Mouse (Mus musculus): ENCODE measurements at regions not wholly inside any gene's neighbourhood (a gene's known extent, or its start where the extent isn't known, plus 50 kb on each side); places are given as distances from the start of the nearest gene placed in this dataset.

DNA sequence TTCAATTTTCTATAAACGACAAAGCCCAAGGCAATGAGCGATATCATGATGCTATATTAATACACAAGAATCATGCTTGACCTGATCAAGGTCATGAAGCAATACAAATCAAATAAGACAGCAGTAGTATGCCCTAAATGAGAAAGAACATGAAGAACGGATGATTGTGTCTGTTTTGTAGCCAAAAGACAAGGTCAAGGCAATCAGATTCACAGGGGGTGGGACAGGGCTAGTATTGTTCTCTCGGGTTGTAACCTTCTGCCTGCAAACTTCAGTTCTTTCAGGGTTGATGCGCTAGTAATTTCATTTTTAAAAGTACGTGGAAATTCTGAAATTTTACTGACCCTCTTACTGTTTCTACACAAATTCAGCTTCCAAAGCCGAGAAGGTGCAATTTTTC lies 206.7 kb downstream of the Arl4a start:
- DNase-seq (ENCODE audit: low read depth): no peak

DNA sequence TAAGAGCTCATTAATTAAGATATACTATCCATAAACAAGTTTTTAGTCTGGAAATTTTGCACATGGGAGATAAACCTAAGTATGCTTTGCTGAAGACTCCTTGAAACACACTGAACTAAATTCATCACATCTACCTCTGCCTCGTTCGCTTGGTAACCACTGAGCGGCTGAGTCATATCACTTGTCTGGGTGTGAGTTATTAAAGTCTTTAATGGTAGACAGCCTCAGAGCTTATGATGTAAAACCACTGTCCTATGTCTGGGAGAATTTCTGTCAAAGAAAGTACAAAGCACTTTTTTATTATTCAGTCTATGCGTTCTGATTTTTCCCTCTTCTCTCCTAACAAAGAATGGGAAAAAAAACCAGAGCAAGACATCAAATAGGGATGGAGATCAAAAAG lies 207.3 kb downstream of the Arl4a start:
- DNase-seq (ENCODE audit: low read depth): no peak

DNA sequence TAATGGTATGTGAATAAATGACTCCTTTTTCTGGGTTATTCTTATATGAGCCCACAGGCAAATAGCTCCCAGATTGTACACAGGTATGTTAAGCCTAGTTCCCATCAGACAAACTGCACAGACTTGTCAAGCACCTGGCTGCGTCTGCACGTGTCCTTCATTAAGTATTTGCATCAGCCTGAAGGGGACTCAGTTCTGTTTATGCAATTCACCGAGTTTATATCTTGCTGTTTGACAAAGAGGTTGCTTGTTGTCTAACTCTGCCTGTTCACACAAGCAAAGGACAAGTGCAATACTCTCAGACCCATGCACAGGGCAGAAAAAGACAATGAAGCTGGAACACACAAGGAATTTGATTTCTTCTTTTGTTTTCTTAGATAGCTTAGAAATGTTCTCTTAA lies 215.2 kb downstream of the Arl4a start:
- DNase-seq (ENCODE audit: low read depth): no peak

DNA sequence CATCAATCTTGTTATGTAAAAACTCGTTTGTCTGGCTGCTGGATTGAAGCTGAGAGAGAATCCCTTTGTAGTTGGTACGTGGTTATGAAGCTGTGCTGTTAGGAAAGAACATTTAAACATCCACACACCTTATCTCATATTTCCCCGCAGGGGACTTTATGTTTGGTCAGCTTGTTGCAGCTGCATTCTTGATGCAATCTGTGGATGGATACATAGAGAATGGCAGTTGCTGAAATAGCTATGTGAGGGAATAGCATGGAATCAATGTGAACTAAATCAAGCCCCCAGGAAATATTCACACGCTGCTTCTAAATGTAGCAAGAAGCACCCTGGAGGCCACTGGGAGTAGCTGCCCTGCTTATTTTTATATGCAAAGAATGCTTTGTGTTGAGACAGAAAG lies 236.3 kb downstream of the Arl4a start:
- no peak for DNase-seq (ENCODE audit: low read depth)

DNA sequence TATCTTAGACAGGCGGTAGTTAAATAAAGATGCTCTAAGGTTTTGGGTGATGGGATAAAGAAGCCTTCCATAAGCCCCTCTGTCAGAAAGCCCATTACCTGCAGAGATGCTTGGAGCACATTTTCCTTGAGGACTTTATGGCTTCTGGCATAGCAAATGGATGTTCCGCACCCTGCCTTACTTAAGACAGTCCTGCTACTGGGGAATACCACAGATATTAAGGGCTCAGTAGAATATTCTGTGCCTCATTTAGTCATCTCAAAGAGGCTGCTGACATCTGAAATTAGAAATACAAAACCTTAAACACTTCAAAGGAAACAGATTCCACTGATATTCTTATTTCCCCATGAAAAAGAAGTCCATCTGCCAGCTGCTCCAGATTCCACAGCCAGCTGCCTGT lies 240.0 kb downstream of the Arl4a start:
- no peak for DNase-seq (ENCODE audit: low read depth)

DNA sequence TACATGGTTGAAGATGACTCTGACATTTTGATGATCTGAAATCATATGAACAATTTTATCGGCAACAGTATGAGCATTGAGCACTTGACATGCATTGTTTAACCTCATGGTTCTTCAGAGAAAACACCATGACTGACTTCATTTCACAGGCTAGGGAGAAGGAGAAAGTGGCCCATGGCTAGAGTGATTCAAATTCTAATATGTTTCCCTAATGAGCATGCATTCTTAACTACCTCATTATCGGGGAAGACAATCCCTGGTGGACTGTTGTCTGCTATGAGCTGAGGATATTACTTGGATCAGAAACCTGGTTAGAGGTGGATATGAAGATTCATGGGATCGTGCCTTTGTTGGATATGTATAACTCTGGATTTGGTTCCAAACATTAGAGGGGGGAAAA lies 240.9 kb downstream of the Arl4a start:
- DNase-seq (ENCODE audit: low read depth): no peak

DNA sequence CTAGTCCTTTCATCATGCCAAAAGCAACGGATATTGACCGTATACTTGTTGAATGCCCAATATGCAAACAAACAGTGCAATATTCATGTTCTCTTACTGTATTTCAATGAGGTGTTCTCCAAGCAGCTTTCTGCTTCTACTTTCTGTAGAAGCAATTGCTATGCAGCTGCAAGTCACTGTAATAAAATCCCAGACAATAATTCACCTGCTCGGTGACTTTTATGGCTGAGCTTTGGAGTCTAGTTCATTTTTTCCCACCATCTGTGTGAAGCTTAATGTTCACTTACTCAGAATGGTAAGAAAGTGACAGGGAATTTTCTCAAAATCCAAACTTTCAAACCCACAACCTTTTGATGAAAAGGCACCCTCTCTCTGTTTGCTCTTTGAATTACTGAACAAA lies 252.8 kb downstream of the Arl4a start:
- DNase-seq (ENCODE audit: low read depth): no peak

DNA sequence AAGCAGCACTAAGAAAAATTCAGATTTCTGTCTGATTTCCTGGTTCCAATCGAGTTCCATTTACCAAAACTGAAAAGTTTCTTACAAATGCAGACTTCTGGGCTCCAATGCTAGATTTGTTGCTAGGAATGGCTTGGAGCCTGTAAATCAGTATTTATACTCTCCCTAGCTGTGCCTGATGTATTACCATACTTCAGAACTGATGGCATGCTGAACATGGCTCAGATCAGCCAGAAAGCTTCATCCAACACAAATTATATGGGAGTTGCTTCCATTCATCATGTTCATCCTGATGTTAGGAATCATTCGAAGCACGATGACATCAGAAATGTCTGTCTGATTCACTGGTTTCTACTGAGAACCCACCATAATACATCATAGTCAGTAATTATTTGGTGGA lies 253.3 kb downstream of the Arl4a start:
- DNase-seq (ENCODE audit: low read depth): no peak

DNA sequence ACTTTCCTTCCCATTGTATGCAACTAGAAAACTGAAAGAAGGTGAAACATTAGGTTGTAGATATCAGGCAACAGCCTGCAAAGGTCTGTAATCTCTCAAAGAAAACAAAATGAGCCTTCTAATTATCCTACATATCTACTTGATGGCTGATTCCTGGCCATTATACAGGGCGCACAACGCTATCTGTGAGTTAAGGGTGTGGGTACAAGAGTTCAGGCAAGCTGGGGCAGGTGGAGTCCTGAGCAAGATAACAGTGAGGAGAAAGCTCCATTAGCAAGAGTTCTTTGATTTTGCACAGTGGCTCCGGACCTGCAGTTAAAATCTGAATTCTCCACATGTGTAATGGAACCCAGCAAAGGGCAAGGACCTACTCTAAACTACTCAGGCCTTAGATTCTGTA lies 261.7 kb downstream of the Arl4a start:
- no peak for DNase-seq (ENCODE audit: low read depth)

DNA sequence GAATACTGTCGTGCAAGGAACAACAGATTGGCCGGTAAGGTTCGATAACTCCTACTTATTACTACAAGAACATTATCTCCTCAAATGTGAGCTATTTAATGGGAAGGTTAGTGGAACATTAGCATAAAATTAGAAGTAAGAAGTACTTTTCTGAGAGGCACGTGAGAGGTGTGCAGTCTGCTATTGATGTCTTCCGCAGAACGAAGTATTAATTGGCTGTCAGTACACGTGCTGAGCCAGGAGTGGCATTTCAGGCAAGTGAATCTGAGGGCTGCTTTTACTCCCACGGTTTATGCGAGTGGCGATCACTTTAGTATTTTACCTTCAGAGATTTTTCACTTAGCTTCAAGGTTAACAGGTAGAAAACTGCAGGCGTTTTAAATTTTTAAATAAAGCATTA lies 270.8 kb downstream of the Arl4a start:
- no peak for DNase-seq (ENCODE audit: low read depth)

DNA sequence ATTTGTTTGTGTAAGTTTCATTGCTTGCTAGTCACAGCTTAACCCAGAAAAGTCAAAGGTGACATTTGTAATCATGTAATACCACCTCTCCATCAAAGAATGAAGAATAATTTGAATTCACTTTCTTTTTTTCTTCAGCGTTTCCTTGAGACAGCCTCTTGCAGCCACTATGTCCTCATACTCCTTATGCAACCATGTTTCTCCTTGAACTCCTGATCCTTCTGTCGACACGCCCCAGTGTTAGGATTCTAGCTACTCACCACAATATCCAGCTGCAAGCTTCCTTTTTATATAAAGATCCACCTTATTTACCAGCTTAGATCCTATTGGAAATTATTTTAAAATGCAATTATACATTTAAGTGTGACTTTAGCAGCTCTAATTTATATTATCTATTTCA lies 274.3 kb downstream of the Arl4a start:
- no peak for DNase-seq (ENCODE audit: low read depth)

DNA sequence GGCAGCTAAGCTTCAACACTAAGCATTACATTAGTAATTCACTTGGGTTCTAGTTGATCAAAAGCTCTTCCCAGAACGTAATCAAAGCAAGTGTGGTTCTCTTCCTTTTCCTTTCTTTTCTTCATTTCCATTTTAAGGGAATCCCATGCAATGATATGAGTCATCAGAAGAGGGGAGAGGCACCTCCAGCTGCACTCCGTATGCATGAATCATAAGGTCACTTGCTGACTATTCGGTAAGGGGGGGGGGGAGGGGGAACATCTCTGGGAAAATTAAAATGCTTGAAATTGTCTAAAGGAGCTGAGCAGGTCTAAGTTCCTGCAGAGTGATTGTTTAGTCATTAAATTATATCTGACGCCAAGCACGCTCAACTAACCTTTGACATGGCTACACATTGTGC lies 275.9 kb downstream of the Arl4a start:
- no peak for DNase-seq (ENCODE audit: low read depth)

DNA sequence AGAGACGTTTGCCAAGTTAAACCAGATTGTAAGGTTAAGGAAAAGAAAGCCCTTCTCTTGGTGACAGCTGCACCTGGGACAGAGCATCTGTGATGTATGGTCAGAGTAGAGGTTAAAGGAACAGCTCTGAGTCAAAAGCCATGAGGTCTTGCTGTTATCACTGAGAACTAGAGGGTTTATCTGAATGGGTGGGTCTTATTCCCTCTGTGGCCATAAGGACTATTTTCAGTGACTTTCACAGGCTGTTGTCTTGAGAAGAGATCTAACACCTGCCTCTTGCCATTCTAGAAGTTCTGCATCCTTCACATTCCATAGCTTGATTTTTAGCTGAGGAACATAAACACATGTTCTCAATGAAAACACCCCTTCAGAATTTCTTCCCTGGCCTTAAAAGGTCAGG lies 276.5 kb downstream of the Arl4a start:
- no peak for DNase-seq (ENCODE audit: low read depth)

DNA sequence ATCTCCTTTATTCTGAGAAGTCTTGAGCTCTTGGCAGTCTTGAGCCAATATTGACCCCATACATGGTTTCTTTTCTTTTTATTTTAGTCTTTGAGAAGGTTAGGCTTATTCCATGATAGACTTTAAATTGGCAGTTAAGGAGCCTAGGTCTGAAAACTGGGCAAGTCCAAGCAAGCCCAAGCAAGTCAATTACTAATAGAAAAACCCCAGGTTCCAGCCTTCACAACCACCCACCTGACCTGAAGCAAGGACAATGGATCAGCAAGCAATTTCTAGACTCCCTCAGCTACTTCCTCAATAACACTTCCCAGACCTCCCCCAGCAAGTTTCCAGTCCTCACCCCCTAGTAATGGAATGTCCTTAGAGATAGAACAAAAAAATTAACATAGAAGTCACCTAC lies 279.9 kb downstream of the Arl4a start:
- no peak for DNase-seq (ENCODE audit: low read depth)

DNA sequence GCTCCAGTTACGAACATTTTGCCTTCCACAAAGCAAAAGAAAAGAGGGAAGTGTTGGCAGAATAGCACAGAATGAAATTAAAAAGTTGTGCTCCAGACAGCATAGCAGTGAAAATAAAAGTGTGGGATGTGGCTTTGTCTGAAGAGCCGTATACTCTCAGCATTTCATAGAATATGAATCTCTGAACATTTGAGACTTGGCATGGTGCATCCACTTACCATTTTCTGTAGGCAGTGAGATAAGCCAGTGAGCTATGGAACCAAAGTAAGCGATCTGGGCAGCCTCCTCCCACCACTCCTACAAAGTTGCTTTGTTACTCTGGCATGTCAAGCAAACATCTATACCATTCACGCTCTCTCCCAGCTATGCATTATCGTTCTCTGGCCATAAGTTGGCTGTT lies 286.0 kb downstream of the Arl4a start:
- DNase-seq (ENCODE audit: low read depth): no peak

DNA sequence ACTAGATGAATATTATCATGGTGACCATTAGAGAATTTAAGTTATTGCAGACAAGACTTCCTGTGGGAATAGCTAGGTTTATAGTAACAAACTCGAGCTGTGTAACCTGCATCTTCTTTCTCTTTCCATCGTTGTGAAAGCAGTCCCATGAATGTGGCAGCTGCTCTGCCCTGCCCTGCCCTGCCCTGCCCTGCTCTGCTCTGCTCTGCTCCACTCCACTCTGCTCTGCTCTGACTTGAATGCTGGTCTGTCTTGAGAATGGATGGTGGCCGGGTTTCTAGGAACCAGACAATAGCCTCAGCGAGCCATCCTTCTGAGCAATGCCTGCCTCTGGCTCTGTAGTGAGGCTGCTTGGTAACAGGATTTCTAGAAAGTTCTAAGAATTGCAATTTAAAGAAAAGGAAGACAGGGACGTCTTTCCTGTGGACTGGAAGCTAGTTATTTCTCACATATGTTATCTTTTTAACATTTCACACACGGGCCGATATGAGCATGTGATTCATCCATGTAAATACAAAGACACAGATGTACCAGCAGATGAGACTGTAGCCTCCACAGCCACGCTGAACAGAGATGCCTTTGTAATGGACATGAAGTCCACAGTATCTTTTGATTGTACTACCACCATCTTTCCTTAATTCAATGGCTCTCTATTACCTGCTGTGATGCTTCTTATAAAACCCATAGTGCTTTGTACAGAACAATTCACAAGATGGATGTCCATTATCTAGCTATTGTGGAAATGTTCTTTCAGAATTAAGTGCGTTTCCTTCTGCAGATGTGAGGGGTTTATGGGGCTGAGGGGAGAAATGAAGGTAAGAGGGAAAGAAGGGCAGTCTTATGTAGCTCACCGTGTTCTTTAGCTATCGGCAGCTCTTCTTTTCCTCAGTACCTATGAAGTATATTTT lies 295.4 kb downstream of the Arl4a start:
- no peak for DNase-seq (ENCODE audit: low read depth)

DNA sequence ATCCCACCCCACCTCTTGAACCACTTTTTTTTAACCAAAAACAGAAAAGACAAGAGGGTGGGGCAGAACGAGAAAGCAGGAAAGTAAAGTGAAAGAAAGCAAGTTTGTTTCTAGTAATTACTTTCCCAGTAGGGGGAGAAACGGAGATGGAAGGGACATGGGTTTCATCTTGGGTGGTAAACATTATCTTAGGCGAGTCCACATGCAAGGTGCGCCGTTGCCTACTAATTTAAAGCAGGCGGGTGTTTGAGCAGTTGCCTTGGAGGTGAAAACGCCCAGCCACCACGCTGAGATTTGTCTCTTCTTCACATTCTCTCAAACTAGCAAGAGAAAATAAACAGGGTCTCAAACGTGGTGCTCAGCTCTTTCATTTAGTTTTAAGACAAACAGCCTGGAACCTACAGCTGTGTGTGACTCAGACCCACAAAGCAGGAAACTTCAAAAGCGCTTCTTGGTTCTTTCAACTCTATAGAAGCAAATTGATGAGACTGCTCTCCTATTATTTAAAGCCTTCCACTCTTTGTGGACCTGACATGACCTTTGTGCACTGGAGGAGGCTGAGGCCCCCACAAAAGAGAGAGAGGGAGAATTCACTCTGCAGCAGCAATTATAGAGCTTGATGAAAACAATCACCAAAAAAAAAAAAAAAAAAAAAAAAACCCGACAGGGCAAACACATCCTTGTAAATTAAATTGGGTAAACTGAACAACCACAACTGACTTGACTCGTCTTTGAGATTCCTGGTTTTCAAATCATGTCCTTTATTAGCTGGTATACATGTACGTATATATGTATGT lies 296.6 kb downstream of the Arl4a start:
- DNase-seq (ENCODE audit: low read depth): no peak

DNA sequence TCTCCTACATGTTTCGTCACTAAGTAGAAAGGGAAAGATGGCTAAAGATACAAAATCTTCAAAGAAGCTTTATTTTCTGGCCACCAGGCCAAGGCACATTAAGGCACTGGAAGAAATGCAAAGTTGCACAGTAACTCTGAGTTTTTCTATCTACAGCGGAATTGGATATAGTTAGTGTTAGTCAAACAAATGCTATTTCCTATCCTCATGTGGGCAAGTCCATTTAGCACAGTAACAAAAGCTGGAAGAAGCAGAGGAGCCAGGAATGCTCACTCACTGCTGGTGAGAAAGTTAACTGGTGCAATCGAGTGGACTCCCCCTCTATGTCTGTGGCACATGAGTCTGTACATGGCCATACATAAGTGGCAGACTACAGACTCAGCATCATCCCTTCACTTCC lies 300.9 kb downstream of the Arl4a start:
- no peak for DNase-seq (ENCODE audit: low read depth)

DNA sequence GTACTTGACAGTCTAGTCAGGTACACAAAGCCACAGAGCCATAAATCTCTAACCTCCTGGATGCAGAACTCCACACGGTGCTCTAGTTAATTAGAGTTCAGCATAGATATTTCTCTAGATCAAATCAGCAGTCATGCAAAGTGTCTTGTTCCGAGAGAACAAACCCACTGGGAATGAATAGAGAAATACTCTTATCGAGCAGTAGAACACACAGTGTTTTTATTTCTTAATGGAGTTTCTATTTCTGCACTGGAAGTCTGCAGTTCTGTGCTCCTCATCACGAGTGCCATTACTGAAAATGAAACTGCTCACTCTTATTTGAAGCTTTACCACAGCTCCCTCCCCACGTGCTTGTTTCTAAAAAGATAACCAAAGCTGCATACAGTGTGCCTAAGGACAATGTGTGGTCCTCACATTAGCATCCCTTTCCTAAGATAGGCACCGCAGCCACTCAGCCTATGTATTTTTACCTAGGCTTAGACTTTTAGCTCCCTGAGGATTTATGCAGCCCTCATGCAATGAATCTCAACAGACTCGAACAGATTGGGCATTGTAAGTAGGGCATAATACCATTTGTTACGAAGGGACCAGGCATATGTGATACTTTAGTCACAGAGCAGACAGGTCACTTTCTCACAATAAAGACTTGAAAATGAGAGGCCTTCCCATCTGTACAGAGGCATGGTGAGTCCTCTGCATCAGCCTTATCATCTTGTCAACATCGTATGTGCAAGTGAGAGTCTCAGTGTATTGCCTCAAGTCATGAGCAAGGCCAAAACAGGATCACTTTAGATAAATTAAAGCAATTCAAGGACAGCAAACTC lies 301.5 kb downstream of the Arl4a start:
- DNase-seq (ENCODE audit: low read depth): no peak

DNA sequence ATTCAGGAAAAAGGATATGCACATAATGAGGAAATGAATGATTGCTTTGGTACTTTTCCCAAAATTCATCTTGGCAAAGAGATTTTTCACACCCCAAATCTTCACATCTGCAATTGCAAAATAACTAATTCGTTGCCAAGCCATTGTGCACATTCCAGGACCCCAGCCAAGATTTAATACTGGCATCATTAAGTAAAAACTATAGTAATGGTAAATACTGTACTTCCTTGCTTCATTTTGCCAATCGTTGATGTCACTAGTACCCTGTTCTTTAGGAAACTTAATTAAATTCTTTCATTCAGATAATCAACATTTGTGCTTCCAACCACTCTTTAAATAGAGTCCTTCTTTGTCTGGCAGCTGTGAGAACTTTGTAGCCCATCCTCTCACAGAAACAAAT lies 303.6 kb downstream of the Arl4a start:
- DNase-seq (ENCODE audit: low read depth): no peak

DNA sequence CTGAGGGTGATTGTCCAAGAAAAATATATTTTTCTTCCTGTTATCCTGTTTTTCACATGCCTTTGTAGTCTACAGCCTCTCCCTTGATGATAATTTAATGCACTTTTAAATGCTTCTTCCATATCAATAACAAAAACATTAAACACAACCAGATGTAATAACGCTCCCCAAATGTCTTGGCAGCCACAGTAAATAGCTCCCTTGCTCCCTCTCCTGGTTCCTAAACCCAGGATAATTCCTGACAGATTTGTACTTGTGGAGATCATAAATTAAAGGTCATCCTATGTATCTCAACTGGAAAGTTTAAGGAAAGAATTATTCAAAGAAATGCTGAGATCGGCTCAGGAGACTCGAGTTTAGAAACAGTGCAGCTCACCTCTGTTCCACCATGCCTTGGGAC lies 306.6 kb downstream of the Arl4a start:
- no peak for DNase-seq (ENCODE audit: low read depth)

DNA sequence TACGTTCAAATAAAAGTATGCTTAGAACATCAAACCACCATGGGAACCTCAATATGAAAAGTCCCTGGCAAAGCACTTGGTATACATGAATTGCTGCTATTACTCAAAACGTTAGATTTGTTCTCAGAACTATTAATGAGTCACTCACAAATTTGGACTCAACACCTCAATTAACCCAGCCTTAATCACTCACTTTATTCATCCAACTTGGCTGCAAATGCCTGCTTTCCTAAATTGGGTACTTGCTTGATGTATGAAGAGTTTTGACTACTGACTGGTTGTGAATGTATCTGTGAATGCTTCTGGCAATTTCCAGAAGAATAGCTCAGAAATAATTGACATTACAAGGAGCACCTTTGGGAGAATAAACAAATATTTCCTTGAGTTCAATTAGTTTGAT lies 308.6 kb downstream of the Arl4a start:
- DNase-seq (ENCODE audit: low read depth): no peak

DNA sequence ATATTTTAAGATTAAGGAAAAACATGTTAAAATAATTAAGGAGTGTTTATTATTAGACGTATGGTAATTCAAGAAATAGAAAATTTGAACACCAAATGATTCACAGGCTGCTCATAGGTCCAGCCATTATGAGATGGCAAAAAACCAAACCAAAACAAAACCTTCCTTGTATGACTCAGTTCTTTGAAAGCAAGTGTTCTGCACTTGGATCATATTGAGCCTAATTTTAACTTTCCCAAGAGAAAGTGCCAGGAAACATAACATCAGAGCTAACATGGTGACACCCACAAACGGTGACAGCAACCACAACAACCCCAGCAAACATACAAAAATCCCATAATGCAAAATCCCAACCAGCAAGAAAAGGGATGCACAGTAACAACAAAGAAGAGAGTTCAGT lies 313.7 kb downstream of the Arl4a start:
- no peak for DNase-seq (ENCODE audit: low read depth)
